Mouse (Mus musculus): Measurements from ENCODE around the gene Rhot1. TPM values are rescaled to one million over a fixed set of nuclear protein-coding genes. Genes with fewer than 3 reads are reported as not detected.

Rhot1 gene
- polyA plus RNA-seq, 2 experiments = 40.3 to 55.8 TPM

DNA sequence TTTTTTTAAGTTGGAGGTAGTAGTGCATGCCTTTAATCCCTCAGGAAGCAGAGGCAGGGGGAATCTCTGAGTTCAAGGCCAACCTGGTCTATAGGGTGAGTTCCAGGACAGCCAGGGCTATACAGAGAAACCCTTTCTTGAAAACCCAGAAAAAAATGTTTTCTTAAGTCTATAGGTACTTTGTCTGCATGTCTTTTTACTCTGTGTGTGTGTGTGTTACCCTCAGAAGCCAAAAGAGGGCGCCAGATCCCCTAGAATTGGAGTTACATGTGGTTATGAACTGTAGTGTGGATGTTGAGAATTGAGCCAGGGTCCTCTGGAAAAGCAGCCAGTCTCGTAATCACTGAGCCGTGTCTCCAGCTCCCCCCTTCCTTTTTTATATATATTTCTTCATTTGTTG, 66.2 kb downstream of the Rhot1 start:
- 61% methylated on average over 3 of the region's 3 CpGs for WGBS
- Histone ChIP-seq H3K36me3 (ENCODE audit: control insufficient read depth, insufficient read depth, low read length) (no peaks in the 10 kb centered on the region), H3K4me1 (ENCODE audit: control insufficient read depth, insufficient read depth, low read length) (no peaks in the 10 kb centered on the region), H3K27me3 (ENCODE audit: control insufficient read depth, insufficient read depth, low read length) (no peaks in the 10 kb centered on the region), H3K9ac (ENCODE audit: low read depth, low read length, severe bottlenecking) (no peak overlapping the region), H3K27ac (replicated peaks; ENCODE audit: low read depth, low read length) (no peak overlapping the region), H3K9me3 (ENCODE audit: control insufficient read depth, low read length) (peaks cover 4% of the 10 kb centered on the region; the same call in 1 of the 2 replicates), H3K4me2 (replicated peaks; ENCODE audit: low read depth, low read length, severe bottlenecking) (no peak overlapping the region), H3K4me3 (replicated peaks; ENCODE audit: low read length) (no peak overlapping the region)
- TF ChIP-seq POLR2A (IDR thresholded peaks at IDR 0.05; ENCODE audit: borderline replicate concordance, extremely low read depth, insufficient read depth, insufficient read length) = no peak
- ATAC-seq (ENCODE audit: low FRiP score, low read depth) = no peak
- DNase-seq (ENCODE audit: low spot score) = no peak

DNA sequence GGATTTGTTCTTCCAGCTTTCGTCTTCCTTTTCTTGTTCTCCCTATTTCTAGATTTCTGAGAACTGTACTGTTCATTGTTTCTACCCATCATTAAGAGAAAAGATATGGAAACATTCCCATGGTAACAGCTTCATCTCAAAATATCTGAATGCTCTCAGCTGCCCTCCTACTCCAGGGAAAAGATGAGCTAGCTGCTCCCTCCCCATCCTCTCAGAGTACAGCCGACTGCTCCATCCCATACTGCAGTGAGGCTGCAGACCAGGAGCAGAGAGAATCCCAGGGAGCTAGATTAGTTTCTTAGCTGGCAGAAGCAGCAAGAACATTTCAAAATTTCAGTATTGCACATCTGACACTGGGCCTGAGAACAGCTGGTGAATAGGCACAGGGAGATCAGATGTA, 69.2 kb downstream of the Rhot1 start:
- H3K9ac ChIP-seq (ENCODE audit: low read depth, low read length, severe bottlenecking) = no peak overlapping the region
- H3K9me3 ChIP-seq (ENCODE audit: control insufficient read depth, low read length) = peaks cover 4% of the 10 kb centered on the region; the same call in 1 of the 2 replicates
- no peak for DNase-seq (ENCODE audit: low spot score)
- H3K27ac ChIP-seq (replicated peaks; ENCODE audit: low read depth, low read length) = no peak overlapping the region
- no peak overlapping the region for H3K4me2 ChIP-seq (replicated peaks; ENCODE audit: low read depth, low read length, severe bottlenecking)
- no peaks in the 10 kb centered on the region for H3K4me1 ChIP-seq (ENCODE audit: control insufficient read depth, insufficient read depth, low read length)
- H3K27me3 ChIP-seq (ENCODE audit: control insufficient read depth, insufficient read depth, low read length) = no peaks in the 10 kb centered on the region
- no peak overlapping the region for H3K4me3 ChIP-seq (replicated peaks; ENCODE audit: low read length)
- WGBS = 74% methylated on average over 2 of the region's 2 CpGs
- ATAC-seq (ENCODE audit: low FRiP score, low read depth) = no peak
- H3K36me3 ChIP-seq (ENCODE audit: control insufficient read depth, insufficient read depth, low read length) = no peaks in the 10 kb centered on the region
- TF ChIP-seq POLR2A (IDR thresholded peaks at IDR 0.05; ENCODE audit: borderline replicate concordance, extremely low read depth, insufficient read depth, insufficient read length) = no peak

DNA sequence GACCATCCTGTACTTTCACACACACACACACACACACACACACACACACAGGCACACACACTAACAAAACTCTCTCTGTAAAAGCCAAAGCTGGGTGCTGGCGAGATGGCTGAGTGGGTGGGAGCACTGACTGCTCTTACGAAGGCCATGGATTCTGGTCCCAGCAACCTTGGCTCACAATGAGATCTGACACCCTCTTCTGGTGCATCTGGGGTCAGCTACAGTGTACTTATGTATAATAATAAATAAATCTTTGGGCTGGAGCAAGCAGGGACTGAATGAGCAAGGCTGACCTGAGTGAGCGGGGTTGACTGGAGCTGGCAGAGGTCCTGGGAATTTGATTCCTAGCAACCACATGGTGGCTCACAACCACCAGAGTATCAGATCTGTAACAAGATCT, 75.0 kb downstream of the Rhot1 start:
- no peaks in the 10 kb centered on the region for H3K36me3 ChIP-seq (ENCODE audit: control insufficient read depth, insufficient read depth, low read length)
- H3K27me3 ChIP-seq (ENCODE audit: control insufficient read depth, insufficient read depth, low read length) = no peaks in the 10 kb centered on the region
- no peak overlapping the region for H3K4me2 ChIP-seq (replicated peaks; ENCODE audit: low read depth, low read length, severe bottlenecking)
- ATAC-seq (ENCODE audit: low FRiP score, low read depth) = no peak
- no peak for TF ChIP-seq POLR2A (IDR thresholded peaks at IDR 0.05; ENCODE audit: borderline replicate concordance, extremely low read depth, insufficient read depth, insufficient read length)
- no peak for DNase-seq (ENCODE audit: low spot score)
- no peak overlapping the region for H3K9ac ChIP-seq (ENCODE audit: low read depth, low read length, severe bottlenecking)
- no peak overlapping the region for H3K27ac ChIP-seq (replicated peaks; ENCODE audit: low read depth, low read length)
- no peaks in the 10 kb centered on the region for H3K9me3 ChIP-seq (ENCODE audit: control insufficient read depth, low read length)
- H3K4me1 ChIP-seq (ENCODE audit: control insufficient read depth, insufficient read depth, low read length) = no peaks in the 10 kb centered on the region
- WGBS = 78% methylated on average over 3 of the region's 3 CpGs
- no peak overlapping the region for H3K4me3 ChIP-seq (replicated peaks; ENCODE audit: low read length)

DNA sequence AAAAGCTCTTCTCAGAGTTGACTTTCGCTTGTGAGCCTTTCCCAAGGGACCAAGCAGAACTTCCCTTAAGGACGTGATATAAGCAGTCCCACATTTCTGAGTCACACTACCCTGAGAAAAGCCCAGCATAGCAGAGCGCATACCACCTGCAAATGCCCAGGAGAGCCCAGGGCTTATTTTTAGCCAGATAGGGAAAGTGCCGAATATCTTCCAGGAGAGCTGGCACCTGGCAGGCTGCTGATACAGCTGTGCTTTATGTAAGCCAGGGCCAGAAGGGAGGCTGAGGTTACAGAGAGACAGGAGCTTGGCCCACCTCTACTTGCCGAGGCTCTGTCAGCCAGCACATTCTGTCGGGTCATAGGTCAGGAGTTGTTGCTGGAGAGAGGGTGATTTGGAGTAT, 75.8 kb downstream of the Rhot1 start:
- Histone ChIP-seq H3K27me3 (ENCODE audit: control insufficient read depth, insufficient read depth, low read length) (no peaks in the 10 kb centered on the region), H3K27ac (replicated peaks; ENCODE audit: low read depth, low read length) (no peak overlapping the region), H3K36me3 (ENCODE audit: control insufficient read depth, insufficient read depth, low read length) (no peaks in the 10 kb centered on the region), H3K9me3 (ENCODE audit: control insufficient read depth, low read length) (no peaks in the 10 kb centered on the region), H3K4me3 (replicated peaks; ENCODE audit: low read length) (no peak overlapping the region), H3K4me2 (replicated peaks; ENCODE audit: low read depth, low read length, severe bottlenecking) (no peak overlapping the region), H3K4me1 (ENCODE audit: control insufficient read depth, insufficient read depth, low read length) (0 out of 2 replicates have a peak, but pooled peaks cover 3% of the 10 kb centered on the region), H3K9ac (ENCODE audit: low read depth, low read length, severe bottlenecking) (no peak overlapping the region)
- no peak for DNase-seq (ENCODE audit: low spot score)
- ATAC-seq (ENCODE audit: low FRiP score, low read depth) = no peak
- no peak for TF ChIP-seq POLR2A (IDR thresholded peaks at IDR 0.05; ENCODE audit: borderline replicate concordance, extremely low read depth, insufficient read depth, insufficient read length)
- WGBS = 39% methylated on average over 6 of the region's 6 CpGs

DNA sequence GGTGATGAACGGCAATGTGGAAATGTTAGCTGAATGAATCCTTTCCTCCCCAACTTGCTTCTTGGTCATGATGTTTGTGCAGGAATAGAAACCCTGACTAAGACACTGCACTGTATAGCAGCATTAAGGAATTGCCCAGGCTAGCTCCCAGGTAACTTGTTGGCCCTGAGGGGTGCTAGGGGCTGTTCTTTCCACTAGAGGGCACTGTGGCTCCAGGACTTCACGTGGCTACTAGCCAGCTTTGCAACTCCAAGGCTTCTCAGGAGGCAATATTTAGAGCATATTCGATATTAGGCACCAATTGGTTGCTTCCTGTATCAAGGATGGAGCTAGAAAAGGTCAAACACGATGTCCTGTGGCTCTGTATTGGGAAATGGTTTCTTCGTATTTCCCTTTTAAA, 78.3 kb downstream of the Rhot1 start:
- WGBS = 12% methylated on average over 5 of the region's 5 CpGs
- no peaks in the 10 kb centered on the region for H3K36me3 ChIP-seq (ENCODE audit: control insufficient read depth, insufficient read depth, low read length)
- H3K9ac ChIP-seq (ENCODE audit: low read depth, low read length, severe bottlenecking) = no peak overlapping the region
- ATAC-seq (ENCODE audit: low FRiP score, low read depth) = no peak
- H3K4me2 ChIP-seq (replicated peaks; ENCODE audit: low read depth, low read length, severe bottlenecking) = no peak overlapping the region
- DNase-seq (ENCODE audit: low spot score) = peak; percentile 59
- H3K27me3 ChIP-seq (ENCODE audit: control insufficient read depth, insufficient read depth, low read length) = no peaks in the 10 kb centered on the region
- H3K27ac ChIP-seq (replicated peaks; ENCODE audit: low read depth, low read length) = no peak overlapping the region
- peaks cover 11% of the 10 kb centered on the region; the same call in 1 of the 2 replicates for H3K4me1 ChIP-seq (ENCODE audit: control insufficient read depth, insufficient read depth, low read length)
- no peak overlapping the region for H3K4me3 ChIP-seq (replicated peaks; ENCODE audit: low read length)
- no peak for TF ChIP-seq POLR2A (IDR thresholded peaks at IDR 0.05; ENCODE audit: borderline replicate concordance, extremely low read depth, insufficient read depth, insufficient read length)
- no peaks in the 10 kb centered on the region for H3K9me3 ChIP-seq (ENCODE audit: control insufficient read depth, low read length)

All from limb, embryonic 14.5 days (tissue).